Mouse (Mus musculus): ENCODE measurements around the gene Arhgdib.

DNA sequence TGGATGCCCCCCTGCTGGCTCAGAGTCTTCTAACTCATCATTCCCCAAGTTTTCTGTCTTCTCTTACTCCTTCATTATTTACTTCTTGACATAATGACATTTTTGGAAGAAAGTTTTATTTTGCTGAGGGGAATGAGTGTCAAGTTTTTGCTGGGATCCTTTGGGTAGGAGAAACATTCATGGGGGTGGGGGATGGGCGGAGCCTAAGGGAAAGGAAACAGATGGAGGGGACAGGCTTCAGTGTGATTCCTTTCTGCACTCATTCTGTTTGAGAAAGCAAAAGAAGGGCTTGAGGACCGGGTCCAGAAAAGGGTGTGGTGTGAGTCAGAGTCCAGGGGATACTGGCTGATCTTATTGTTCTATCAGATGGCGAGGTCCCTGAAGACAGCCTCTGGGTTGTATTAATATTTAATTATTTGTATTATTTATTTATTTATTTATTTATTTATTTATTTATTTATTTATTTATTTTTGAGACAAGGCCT lies 58.2 kb downstream of the Arhgdib start:
- TF ChIP-seq CTCF (conservative IDR thresholded peaks at IDR 0.05; ENCODE audit: low read length) = no peak
- TF ChIP-seq POU5F1 (IDR thresholded peaks at IDR 0.05; ENCODE audit: borderline replicate concordance, low read length) = no peak
